Mouse (Mus musculus) heart, adult 10 weeks (tissue): ENCODE measurements around the gene C77080. TPM values are rescaled to one million over a fixed set of nuclear protein-coding genes. Genes with fewer than 3 reads are reported as not detected.

Experiments
- polyA plus RNA-seq: library from polyadenylated mRNA; stranded (reverse); fragments of 350-450 nt; fragmentation: Illumina TruSeq; extraction: RNeasy Lipid Tissue Mini Kit (QIAGEN cat#74804); gene quantifications from one replicate; pipeline ENCODE4 v1.2.3, GENCODE M21; 2014; ENCODE audit warnings: low read depth, low replicate concordance

Gene C77080
- polyA plus RNA-seq, result 2.6 TPM

DNA sequence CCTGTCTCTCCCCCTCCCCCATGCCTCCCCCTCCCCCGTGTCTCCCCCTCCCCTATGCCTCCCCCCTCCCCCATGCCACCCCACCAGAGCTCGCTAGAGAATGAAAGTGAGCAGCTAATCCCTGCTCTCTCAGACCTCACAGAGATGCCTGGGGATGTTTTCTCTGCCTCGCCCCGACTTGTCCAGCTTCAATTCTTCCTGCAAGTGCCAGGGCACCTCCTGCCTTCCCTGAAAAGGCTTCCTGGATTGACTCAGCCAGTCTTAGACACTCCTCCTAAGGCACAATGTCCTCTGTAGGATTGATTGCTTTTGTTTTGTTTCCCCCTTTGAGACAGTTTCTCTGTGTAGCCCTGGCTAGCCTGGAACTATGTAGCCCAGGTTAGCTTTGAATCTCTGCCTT is at the start of gene C77080:
TSS of gene C77080 (minus strand) at position 209 of the 400 bp plus-strand sequence.

DNA sequence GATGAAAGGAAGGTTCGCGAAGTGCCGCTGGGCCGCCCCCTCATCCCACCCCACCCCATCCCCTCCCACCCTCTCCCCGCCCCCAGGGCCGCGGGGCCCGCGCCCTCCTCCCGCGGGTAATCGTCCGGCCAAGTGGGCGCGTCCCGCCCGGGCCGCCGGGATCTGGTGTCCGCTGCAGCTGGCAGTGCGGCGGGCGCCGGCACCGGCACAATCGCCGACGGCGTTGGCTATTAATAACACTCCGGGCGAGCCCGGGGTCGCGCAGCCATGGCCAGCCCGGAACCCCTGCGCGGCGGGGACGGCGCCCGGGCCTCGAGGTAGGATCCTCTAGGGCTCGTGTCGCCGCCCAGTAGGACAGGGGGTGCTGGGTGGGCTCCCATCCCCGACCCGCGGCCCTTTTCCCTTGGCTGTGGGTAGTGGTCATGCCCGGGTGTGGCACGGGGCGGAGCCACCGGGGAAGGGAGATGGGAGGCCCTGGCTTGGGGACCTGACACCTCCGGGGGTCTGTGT is 26.3 kb upstream of the C77080 start, which contains the start of gene Sync:
TSS of gene Sync (plus strand) at position 146 of the 510 bp plus-strand sequence.

DNA sequence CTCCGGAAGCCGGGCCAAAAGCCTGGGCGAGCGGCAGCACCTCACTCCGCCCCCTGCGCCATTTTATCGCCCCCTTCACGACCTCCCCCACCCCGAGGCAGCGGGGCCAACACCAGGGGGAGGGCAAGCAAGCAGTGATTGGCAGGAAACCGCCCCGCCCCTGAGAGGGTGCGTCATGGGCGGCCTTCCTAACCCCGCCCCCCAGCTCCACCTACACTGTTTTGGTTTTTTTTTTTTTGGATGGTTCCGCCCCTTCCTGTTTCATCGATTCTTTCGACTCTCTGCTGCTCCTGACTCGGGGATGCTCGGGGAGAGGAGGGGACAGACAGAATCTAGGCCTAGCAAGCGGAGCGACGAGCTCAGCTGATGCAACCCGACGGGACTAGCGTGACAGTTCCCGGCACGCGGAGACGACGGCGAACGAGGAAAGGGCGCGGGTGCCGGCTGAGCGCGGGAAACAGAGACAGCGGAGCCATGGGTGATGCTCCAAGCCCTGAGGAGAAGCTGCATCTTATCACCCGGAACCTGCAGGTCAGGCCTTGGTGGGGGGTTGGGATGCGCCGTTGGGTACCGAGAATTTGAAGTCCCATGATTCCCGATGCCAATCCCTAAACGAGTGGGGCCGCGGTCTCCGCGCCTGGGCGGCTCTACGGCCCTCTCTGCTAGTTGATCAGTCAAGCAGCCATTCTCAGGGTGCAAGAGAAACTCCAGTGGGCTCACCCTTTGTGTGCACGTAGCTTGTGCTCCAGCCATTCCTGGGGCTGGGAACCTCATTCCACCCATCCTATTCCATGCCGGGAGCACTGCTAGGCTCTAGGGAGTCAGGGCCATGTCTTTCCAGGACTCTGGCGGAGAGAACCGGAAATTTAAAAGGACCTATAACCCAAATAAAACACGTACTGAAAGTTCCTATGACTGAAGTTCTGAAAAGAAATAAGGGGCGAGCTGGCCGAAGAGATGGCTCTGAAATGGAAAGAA is 71.4 kb downstream of the C77080 start, which contains the start of the genes S100pbp and Yars:
TSS of gene S100pbp (minus strand) at position 186 of the 978 bp plus-strand sequence.
TSS of gene Yars (plus strand) at position 219 of the 978 bp plus-strand sequence.

Other genes starting within 250 kb of the C77080 start
- gene Rnf19b, start 203.1 kb downstream of the C77080 start, polyA plus RNA-seq, result 25.3 TPM
- not detected for gene Tmem54, start 155.9 kb downstream of the C77080 start, polyA plus RNA-seq
- gene Hpca, start 139.4 kb downstream of the C77080 start, polyA plus RNA-seq, result 0.39 TPM
- gene Fndc5, start 124.4 kb downstream of the C77080 start, polyA plus RNA-seq, result 330 TPM
- gene S100pbp, start 71.7 kb downstream of the C77080 start, polyA plus RNA-seq, result 12.3 TPM
- 23.2 TPM for gene Yars, start 71.6 kb downstream of the C77080 start, polyA plus RNA-seq
- gene Sync, start 26.2 kb upstream of the C77080 start, polyA plus RNA-seq, result 21.0 TPM
- 41.0 TPM for gene Rbbp4, start 74.0 kb upstream of the C77080 start, polyA plus RNA-seq
- gene Zbtb8os, start 74.3 kb upstream of the C77080 start, polyA plus RNA-seq, result 33.3 TPM
- gene Zbtb8a, start 116.7 kb upstream of the C77080 start, polyA plus RNA-seq, result 3.6 TPM
- not detected for gene Zbtb8b, start 179.4 kb upstream of the C77080 start, polyA plus RNA-seq
- gene Bsdc1, start 200.2 kb upstream of the C77080 start, polyA plus RNA-seq, result 48.9 TPM
- not detected for gene Tssk3, start 229.6 kb upstream of the C77080 start, polyA plus RNA-seq
- not detected for gene Fam229a, start 229.8 kb upstream of the C77080 start, polyA plus RNA-seq